Mouse (Mus musculus) lung, postnatal 14 days (tissue): ENCODE data around the gene Trpm6.

Source experiments
- DNase-seq: peaks from one replicate; pipeline ENCODE4 v3.0.0; 2021

The Trpm6 gene

GRCm38 (mm10) chr19:18890216-18890615, 140.4 kb downstream of the Trpm6 start:
- DNase-seq: no peak

- no peak for DNase-seq
Measured at GRCm38 (mm10) chr19:18898238-18898637, 148.5 kb downstream of the Trpm6 start.

GRCm38 (mm10) chr19:18902041-18902693, 152.4 kb downstream of the Trpm6 start:
- no peak for DNase-seq

- DNase-seq: no peak
Measured at GRCm38 (mm10) chr19:18902694-18903067, 152.9 kb downstream of the Trpm6 start.

GRCm38 (mm10) chr19:18905511-18905910, 155.7 kb downstream of the Trpm6 start:
- no peak for DNase-seq

- DNase-seq: no peak
Measured at GRCm38 (mm10) chr19:18909641-18910040, 159.9 kb downstream of the Trpm6 start.

GRCm38 (mm10) chr19:18911755-18912340, 162.1 kb downstream of the Trpm6 start:
- DNase-seq: no peak

GRCm38 (mm10) chr19:18941391-18941790, 191.6 kb downstream of the Trpm6 start:
- no peak for DNase-seq
